Mouse (Mus musculus) liver, postnatal 0 days (tissue): Measurements from ENCODE around the gene Lrrc46. TPM values are rescaled to one million over a fixed set of nuclear protein-coding genes. Genes with fewer than 3 reads are reported as not detected.

ENCODE experiments used
- ATAC-seq: fragments of 200-750 bp; cut with Nextera tagmentation; 2 replicates; pipeline ENCODE4 v1.8.0; 2017; ENCODE audit warnings: mild to moderate bottlenecking, moderate library complexity
- DNase-seq: peaks from one replicate; pipeline ENCODE4 v3.0.0-alpha.2; 2016
- H3K27ac ChIP-seq: fragments of 300-500 bp; sonication (generic); 2 replicates; pipeline ENCODE4 v1.5.1; 2014; ENCODE audit warnings: antibody characterized with exemption, moderate library complexity, mild to moderate bottlenecking, low read depth
- H3K27me3 ChIP-seq: fragments of 300-500 bp; sonication (generic); 2 replicates; pipeline ENCODE4 v1.6.1; 2014; ENCODE audit warnings: low read length, control low read depth, mixed read lengths; ENCODE audit not compliant: insufficient read depth
- H3K36me3 ChIP-seq: fragments of 300-500 bp; sonication (generic); replicated peaks from 2 replicates; pipeline ENCODE4 v1.6.1; 2014; ENCODE audit warnings: mild to moderate bottlenecking, control low read depth, low read length, moderate library complexity, mixed read lengths; ENCODE audit not compliant: insufficient read depth
- H3K4me1 ChIP-seq: fragments of 300-500 bp; sonication (generic); 2 replicates; pipeline ENCODE4 v1.6.1; 2014; ENCODE audit warnings: antibody characterized with exemption, mild to moderate bottlenecking, control low read depth; ENCODE audit not compliant: insufficient read depth
- H3K4me2 ChIP-seq: fragments of 300-500 bp; sonication (generic); 2 replicates; pipeline ENCODE4 v1.6.1; 2014; ENCODE audit warnings: low read depth, mild to moderate bottlenecking, low read length, moderate library complexity, mixed read lengths
- H3K4me3 ChIP-seq: fragments of 300-500 bp; sonication (generic); 2 replicates; pipeline ENCODE4 v1.5.1; 2014; ENCODE audit warnings: low read depth, low read length
- H3K9ac ChIP-seq: fragments of 300-500 bp; sonication (generic); replicated peaks from 2 replicates; pipeline ENCODE4 v1.6.1; 2014; ENCODE audit warnings: mild to moderate bottlenecking, moderate library complexity
- H3K9me3 ChIP-seq: fragments of 300-500 bp; sonication (generic); 2 replicates; pipeline ENCODE4 v1.6.1; 2016; ENCODE audit warnings: mild to moderate bottlenecking, control low read depth, low read length, mixed read lengths
- CTCF ChIP-seq: sonication (generic); IDR thresholded peaks from 2 replicates; pipeline ENCODE4 v1.5.1; 2016; ENCODE audit warnings: antibody characterized with exemption, low read depth
- EP300 ChIP-seq: IDR thresholded peaks from 2 replicates; pipeline ENCODE4 v1.6.1; 2016; ENCODE audit warnings: antibody characterized with exemption, low read depth, mild to moderate bottlenecking
- WGBS: fragments of 180-500 bp; shearing (Covaris S2); extraction: QIAGEN DNeasy Blood & Tissue Kit; methylation state at CpG from one replicate; pipeline ENCODE4 v1.1.7; 2014; ENCODE audit not compliant: insufficient replicate concordance; 5-methylcytosine and 5-hydroxymethylcytosine counted together
- polyA plus RNA-seq: library from polyadenylated mRNA; unstranded; fragments of >200 nt; fragmentation: Nextera tagmentation; extraction: Ambion mirVana; gene quantifications from 2 replicates; pipeline ENCODE4 v1.2.1, GENCODE M21; 2015

Gene Lrrc46
- polyA plus RNA-seq, 1 experiment from 2014 or later: 0.73 TPM

DNA sequence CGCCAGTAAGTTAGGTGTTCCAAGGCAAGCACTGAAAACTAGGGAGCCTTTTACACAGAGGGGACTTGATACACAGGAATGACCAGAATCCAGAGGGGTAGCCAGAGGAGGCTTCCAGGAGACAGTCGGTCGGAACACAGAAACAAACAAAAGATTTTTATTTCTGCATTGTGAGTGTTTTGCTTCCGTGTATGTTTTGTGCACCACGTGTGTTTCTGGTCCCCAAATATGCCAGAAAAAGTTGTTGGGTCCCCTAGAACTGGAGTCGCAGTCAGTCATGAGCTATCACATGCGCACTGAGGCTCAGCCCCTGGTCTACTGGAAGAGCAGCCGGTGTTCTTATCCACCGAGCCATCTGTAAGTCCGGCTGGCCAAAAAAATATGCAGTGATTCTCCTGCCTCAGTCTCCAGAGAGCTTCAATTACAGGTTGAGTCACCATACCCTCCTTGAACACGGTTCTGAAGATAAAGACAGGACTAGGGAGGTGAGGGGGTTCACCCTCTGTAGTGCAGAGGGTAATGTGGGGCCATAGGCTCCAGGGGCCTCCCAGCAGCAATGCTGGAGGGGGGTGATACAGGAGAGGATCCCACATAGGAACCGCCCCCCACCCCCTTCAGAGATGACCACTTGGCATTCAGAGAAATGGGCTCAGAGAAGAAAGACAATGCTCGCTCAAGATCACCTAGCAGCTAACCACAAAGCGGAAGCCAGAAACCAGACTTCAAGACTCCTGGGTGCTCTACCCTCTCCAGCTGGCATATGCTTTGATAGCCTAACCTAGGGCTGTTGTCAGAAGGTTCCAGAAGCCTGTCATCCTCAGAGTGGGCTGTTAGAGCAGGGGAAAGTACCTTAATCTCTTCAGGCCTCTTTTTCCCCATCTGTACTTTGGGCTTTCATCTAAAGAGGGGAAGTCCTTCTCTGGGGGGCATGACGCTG, 45.1 kb downstream of the Lrrc46 start:
- no peak for ATAC-seq
- WGBS: 60% methylated on average over 15 of the region's 15 CpGs
- Histone ChIP-seq H3K27ac (no peak overlapping the region), H3K9me3 (no peaks in the 10 kb centered on the region), H3K9ac (no peak overlapping the region), H3K36me3 (no peaks in the 10 kb centered on the region), H3K4me2 (no peak overlapping the region), H3K27me3 (peaks cover 22% of the 10 kb centered on the region), H3K4me3 (no peak overlapping the region), H3K4me1 (peaks cover 8% of the 10 kb centered on the region; the same call in 1 of the 2 replicates)
- DNase-seq: no peak
- TF ChIP-seq CTCF: no peak
- no peak for TF ChIP-seq EP300

- H3K27me3 ChIP-seq: peaks cover 22% of the 10 kb centered on the region
- WGBS: 60% methylated on average over 5 of the region's 5 CpGs
These were observed 46.2 kb downstream of the Lrrc46 start for GRCm38 (mm10) chr11:96995031-96995430.

DNA sequence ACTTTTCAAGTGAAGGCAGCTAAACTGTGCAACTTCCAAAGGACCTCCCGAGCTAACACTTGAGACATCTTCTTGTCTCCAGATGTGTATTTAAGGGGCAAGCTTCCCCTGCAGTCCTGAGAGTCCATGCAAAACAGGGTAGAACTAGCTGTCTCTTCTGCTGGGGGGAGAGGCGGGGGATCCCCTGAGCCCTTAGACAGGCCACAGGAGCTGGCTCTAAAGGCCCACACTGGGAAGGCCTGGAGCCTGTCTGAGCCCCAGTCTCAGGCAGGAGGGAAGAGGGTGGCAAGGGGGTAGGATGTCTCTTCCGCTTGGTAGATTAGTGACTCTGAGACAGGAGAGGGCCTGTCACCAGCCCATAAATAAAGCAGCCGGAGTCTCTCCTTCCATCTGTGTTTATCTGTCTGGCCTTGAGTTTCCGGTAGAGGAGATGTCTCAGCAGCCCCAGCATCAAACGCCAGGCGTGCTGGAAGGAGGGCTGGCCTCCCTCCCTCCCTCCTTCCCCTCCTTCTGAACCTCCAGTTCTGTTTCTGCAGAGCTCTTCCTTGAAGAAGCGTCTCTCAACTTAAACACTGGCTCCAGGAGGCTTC, 48.4 kb downstream of the Lrrc46 start:
- Histone ChIP-seq H3K4me1 (peaks cover 14% of the 10 kb centered on the region; the same call in 1 of the 2 replicates), H3K9ac (no peak overlapping the region), H3K27ac (no peak overlapping the region), H3K4me3 (no peak overlapping the region), H3K9me3 (no peaks in the 10 kb centered on the region), H3K36me3 (no peaks in the 10 kb centered on the region), H3K4me2 (no peak overlapping the region), H3K27me3 (peaks cover 21% of the 10 kb centered on the region)
- TF ChIP-seq EP300 (no peak), CTCF (no peak)
- DNase-seq (no peak), ATAC-seq (no peak)
- 32% methylated on average over 8 of the region's 8 CpGs for WGBS

More at GRCm38 (mm10) chr11:96995031-96995430, 46.2 kb downstream of the Lrrc46 start:
- DNase-seq (no peak), ATAC-seq (no peak)
- no peaks in the 10 kb centered on the region for H3K9me3 ChIP-seq
- no peaks in the 10 kb centered on the region for H3K36me3 ChIP-seq
- no peak overlapping the region for H3K4me3 ChIP-seq
- H3K4me2 ChIP-seq: no peak overlapping the region
- no peak for TF ChIP-seq EP300
- no peak for TF ChIP-seq CTCF
- H3K4me1 ChIP-seq: peaks cover 8% of the 10 kb centered on the region; the same call in 1 of the 2 replicates
- no peak overlapping the region for H3K9ac ChIP-seq
- no peak overlapping the region for H3K27ac ChIP-seq

DNA sequence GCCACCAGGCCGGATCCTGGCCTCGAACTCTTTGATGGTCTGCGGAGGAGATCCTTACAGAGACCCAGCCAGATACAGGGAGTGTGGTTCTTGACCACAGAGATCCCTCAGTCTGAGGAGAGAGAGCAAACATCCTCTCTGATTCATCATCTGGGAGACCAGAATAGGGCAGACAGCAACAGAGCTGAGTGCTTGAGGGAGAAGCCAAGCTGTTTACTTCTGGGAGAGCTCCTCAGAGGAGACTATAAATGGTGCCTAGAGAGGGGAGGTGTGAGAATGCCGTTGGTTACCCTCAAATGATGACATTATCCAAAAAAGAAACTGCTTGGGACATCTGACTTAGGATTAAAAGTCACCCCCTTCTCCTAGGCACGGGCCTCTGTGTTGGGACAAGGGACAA, 49.7 kb downstream of the Lrrc46 start:
- Histone ChIP-seq H3K36me3 (no peaks in the 10 kb centered on the region), H3K4me1 (peaks cover 13% of the 10 kb centered on the region), H3K9ac (no peak overlapping the region), H3K9me3 (no peaks in the 10 kb centered on the region), H3K27ac (no peak overlapping the region), H3K4me2 (no peak overlapping the region), H3K4me3 (no peak overlapping the region), H3K27me3 (peaks cover 26% of the 10 kb centered on the region)
- 67% methylated on average over 5 of the region's 5 CpGs for WGBS
- DNase-seq (no peak), ATAC-seq (no peak)
- no peak for TF ChIP-seq CTCF
- no peak for TF ChIP-seq EP300

GRCm38 (mm10) chr11:96987873-96988655, 53.1 kb downstream of the Lrrc46 start:
- ATAC-seq (peak; percentile 62), DNase-seq (peak; percentile 41)
- H3K9me3 ChIP-seq: no peaks in the 10 kb centered on the region
- 8% methylated on average over 25 of the region's 31 CpGs for WGBS
- peak overlapping the region; percentile 56 for H3K4me2 ChIP-seq
- no peaks in the 10 kb centered on the region for H3K36me3 ChIP-seq
- no peak for TF ChIP-seq EP300
- no peak for TF ChIP-seq CTCF
- no peak overlapping the region for H3K27ac ChIP-seq
- H3K9ac ChIP-seq: no peak overlapping the region
- no peak overlapping the region; the same call in 1 of the 2 replicates for H3K4me3 ChIP-seq
- peaks cover 13% of the 10 kb centered on the region for H3K4me1 ChIP-seq
- H3K27me3 ChIP-seq: 0 out of 2 replicates have a peak, but pooled peaks cover 21% of the 10 kb centered on the region

- 55% methylated on average over 3 of the region's 3 CpGs for WGBS
- TF ChIP-seq CTCF: no peak
- TF ChIP-seq EP300: no peak
- H3K27me3 ChIP-seq: 0 out of 2 replicates have a peak, but pooled peaks cover 21% of the 10 kb centered on the region
These were observed 54.7 kb downstream of the Lrrc46 start for GRCm38 (mm10) chr11:96986463-96986862.

More at GRCm38 (mm10) chr11:96986463-96986862, 54.7 kb downstream of the Lrrc46 start:
- Histone ChIP-seq H3K4me3 (no peak overlapping the region), H3K36me3 (no peaks in the 10 kb centered on the region), H3K9ac (no peak overlapping the region), H3K4me2 (no peak overlapping the region), H3K9me3 (no peaks in the 10 kb centered on the region), H3K4me1 (peaks cover 11% of the 10 kb centered on the region), H3K27ac (no peak overlapping the region)
- no peak for DNase-seq
- no peak for ATAC-seq
